Mouse (Mus musculus) kidney, postnatal 0 days (tissue): ENCODE measurements at regions not wholly inside any gene's neighbourhood (a gene's known extent, or its start where the extent isn't known, plus 50 kb on each side); places are given as distances from the start of the nearest gene placed in this dataset.
A peak's percentile ranks its signal among the peaks of the same experiment; 100 is the strongest.

ENCODE experiments used
- ATAC-seq: fragments of 200-750 bp; cut with Nextera tagmentation; replicated peaks from 2 replicates; pipeline ENCODE4 v1.8.0; 2017; ENCODE audit warnings: low read depth, moderate number of reproducible peaks, moderate TSS enrichment, moderate library complexity; ENCODE audit not compliant: low FRiP score
- DNase-seq: peaks from one replicate; pipeline ENCODE4 v3.0.0-alpha.2; 2016; ENCODE audit warnings: low spot score
- H3K27ac ChIP-seq: fragments of 300-500 bp; sonication (generic); 2 replicates; pipeline ENCODE4 v1.5.1; 2014; ENCODE audit warnings: mild to moderate bottlenecking
- H3K27me3 ChIP-seq: fragments of 300-500 bp; sonication (generic); 2 replicates; pipeline ENCODE4 v1.6.1; 2014; ENCODE audit warnings: low read length, mixed read lengths; ENCODE audit not compliant: insufficient read depth
- H3K36me3 ChIP-seq: fragments of 300-500 bp; sonication (generic); 2 replicates; pipeline ENCODE4 v1.6.1; 2014; ENCODE audit warnings: low read length, mixed read lengths; ENCODE audit not compliant: insufficient read depth
- H3K4me1 ChIP-seq: fragments of 300-500 bp; sonication (generic); replicated peaks from 2 replicates; pipeline ENCODE4 v1.6.1; 2014; ENCODE audit warnings: antibody characterized with exemption, low read length, mixed read lengths; ENCODE audit not compliant: insufficient read depth
- H3K4me2 ChIP-seq: fragments of 300-500 bp; sonication (generic); 2 replicates; pipeline ENCODE4 v1.6.1; 2014; ENCODE audit warnings: mild to moderate bottlenecking, low read length, moderate library complexity, mixed read lengths
- H3K4me3 ChIP-seq: fragments of 300-500 bp; sonication (generic); replicated peaks from 2 replicates; pipeline ENCODE4 v1.5.1; 2014; ENCODE audit warnings: low read depth, low read length
- H3K9ac ChIP-seq: fragments of 300-500 bp; sonication (generic); 2 replicates; pipeline ENCODE4 v1.6.1; 2014; ENCODE audit warnings: low read depth, low read length
- H3K9me3 ChIP-seq: fragments of 300-500 bp; sonication (generic); replicated peaks from 2 replicates; pipeline ENCODE4 v1.6.1; 2016; ENCODE audit warnings: low read length, inconsistent platforms, mixed read lengths
- CTCF ChIP-seq: IDR thresholded peaks from 2 replicates; pipeline ENCODE4 v1.5.1; 2016; ENCODE audit warnings: antibody characterized with exemption, low read depth, mild to moderate bottlenecking, moderate library complexity
- WGBS: fragments of 180-500 bp; shearing (Covaris S2); extraction: QIAGEN DNeasy Blood & Tissue Kit; methylation state at CpG from one replicate; pipeline ENCODE4 v1.1.7; 2014; 5-methylcytosine and 5-hydroxymethylcytosine counted together

DNA sequence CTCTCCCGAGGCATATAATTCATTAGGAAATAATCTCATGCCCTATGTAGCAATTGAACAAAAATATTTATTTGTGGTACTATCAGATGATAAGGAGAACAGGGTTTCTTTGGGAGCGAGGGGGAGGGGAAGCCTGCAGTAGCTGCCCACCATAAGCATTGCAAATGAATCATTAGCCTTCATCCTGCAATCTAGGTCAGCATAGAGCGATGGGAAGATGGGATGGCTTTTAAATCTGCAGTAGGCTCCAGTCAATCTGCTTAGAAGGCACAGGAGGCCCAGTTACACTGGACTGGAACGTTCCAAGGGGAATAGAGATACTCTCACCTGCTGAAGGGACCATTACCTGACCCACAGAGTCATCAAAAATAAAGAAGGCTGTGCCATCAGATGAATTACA, 478.7 kb downstream of the Prss52 start:
- ATAC-seq (no peak), DNase-seq (no peak)
- Histone ChIP-seq H3K4me3 (no peak overlapping the region), H3K27me3 (peaks cover 41% of the 10 kb centered on the region), H3K4me1 (peaks cover 11% of the 10 kb centered on the region), H3K9ac (no peak overlapping the region), H3K9me3 (no peaks in the 10 kb centered on the region), H3K27ac (no peak overlapping the region), H3K36me3 (no peaks in the 10 kb centered on the region), H3K4me2 (no peak overlapping the region)
- 30% methylated on average over 4 of the region's 4 CpGs for WGBS
- TF ChIP-seq CTCF, result no peak

DNA sequence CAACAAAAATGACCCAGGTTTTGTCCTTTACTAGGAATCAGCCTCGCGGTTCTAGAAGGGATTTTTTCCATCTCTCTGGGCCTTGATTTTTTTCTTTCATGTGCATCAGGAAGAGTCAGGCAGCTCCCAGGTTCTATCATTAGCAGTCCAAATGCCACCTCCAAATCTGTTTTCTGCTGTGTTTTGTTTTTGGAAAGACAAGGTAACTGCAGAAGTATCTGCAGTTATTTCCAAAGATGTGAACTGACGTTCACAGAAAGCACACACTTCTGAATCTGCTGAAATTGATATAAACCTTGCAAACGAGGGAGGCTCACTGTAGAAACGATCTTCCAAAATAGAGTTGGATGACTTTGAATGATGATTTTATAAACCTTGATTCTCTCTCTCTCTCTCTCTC, 480.1 kb downstream of the Prss52 start:
- Histone ChIP-seq H3K4me1 (peaks cover 11% of the 10 kb centered on the region), H3K36me3 (no peaks in the 10 kb centered on the region), H3K9me3 (no peaks in the 10 kb centered on the region), H3K4me3 (no peak overlapping the region), H3K27ac (no peak overlapping the region), H3K27me3 (peaks cover 51% of the 10 kb centered on the region), H3K4me2 (no peak overlapping the region), H3K9ac (no peak overlapping the region)
- ATAC-seq (no peak), DNase-seq (no peak)
- 57% methylated on average over 5 of the region's 5 CpGs for WGBS
- TF ChIP-seq CTCF, result no peak

DNA sequence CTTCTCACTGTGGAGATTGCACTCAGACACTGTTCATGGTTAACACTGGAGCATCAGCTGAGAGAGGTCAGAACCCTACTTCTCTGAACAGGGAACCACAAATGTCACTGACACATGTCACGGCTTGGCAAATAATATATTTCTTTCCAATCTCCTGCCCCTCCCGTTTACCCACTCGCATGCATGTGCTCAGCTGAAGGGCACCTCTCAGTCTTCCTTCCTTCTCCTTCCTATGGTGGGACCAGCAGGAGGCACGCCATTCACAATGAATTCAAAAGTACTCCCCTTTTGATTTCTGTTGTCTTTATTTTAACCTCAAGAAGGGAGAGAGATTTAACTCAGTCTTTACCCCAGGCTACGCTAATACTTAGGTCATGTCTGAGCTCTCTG, 481.0 kb downstream of the Prss52 start:
- no peak for ATAC-seq
- 15% methylated on average over 5 of the region's 5 CpGs for WGBS
- no peak for TF ChIP-seq CTCF

DNA sequence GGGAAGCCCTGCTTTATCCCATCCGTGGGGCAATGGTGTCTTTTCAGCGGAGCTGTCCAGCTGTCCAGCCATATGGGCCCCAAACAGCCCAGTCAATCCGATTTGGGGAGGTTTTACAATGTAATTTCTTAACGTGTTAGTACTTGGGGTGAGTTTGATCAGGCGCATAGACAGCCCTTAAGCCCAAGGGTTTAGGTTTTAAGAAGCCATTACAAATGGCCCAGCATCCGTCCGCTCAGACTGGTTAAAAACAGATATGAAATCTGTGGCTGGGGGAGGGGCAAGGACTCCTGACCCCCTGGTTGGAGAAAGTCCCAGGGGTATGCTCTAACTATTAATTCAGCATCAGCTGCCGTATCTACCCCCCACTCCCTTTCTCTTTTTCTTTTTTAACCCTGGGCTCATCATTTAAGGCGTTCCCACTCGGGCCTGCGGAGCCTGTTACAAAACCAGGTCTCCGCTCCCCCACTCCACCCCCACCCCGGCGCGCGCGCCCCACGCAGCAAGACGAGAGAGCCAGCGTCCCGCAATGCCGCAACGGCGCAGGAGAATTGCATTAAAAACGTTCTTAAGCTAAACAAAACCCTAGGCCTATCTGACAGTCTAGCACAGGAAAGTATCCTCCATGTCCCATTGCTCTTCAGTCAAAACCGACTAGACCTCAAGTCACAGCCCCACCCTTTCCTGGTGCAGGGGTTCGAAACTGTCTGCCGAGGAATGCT, 481.5 kb downstream of the Prss52 start:
- no peaks in the 10 kb centered on the region for H3K36me3 ChIP-seq
- no peak overlapping the region for H3K4me2 ChIP-seq
- no peak for TF ChIP-seq CTCF
- ATAC-seq (no peak), DNase-seq (no peak)
- H3K27ac ChIP-seq, result no peak overlapping the region
- H3K9me3 ChIP-seq, result no peaks in the 10 kb centered on the region
- H3K27me3 ChIP-seq, result peaks cover 58% of the 10 kb centered on the region
- H3K4me3 ChIP-seq, result no peak overlapping the region
- WGBS, result 5% methylated on average over 28 of the region's 28 CpGs
- no peak overlapping the region for H3K9ac ChIP-seq
- H3K4me1 ChIP-seq, result peaks cover 21% of the 10 kb centered on the region

More for the DNA sequence above, 481.0 kb downstream of the Prss52 start:
- no peak for DNase-seq
- Histone ChIP-seq H3K4me2 (no peak overlapping the region), H3K27me3 (peaks cover 56% of the 10 kb centered on the region), H3K27ac (no peak overlapping the region), H3K4me1 (peaks cover 18% of the 10 kb centered on the region), H3K36me3 (no peaks in the 10 kb centered on the region), H3K9ac (no peak overlapping the region), H3K4me3 (no peak overlapping the region), H3K9me3 (no peaks in the 10 kb centered on the region)

DNA sequence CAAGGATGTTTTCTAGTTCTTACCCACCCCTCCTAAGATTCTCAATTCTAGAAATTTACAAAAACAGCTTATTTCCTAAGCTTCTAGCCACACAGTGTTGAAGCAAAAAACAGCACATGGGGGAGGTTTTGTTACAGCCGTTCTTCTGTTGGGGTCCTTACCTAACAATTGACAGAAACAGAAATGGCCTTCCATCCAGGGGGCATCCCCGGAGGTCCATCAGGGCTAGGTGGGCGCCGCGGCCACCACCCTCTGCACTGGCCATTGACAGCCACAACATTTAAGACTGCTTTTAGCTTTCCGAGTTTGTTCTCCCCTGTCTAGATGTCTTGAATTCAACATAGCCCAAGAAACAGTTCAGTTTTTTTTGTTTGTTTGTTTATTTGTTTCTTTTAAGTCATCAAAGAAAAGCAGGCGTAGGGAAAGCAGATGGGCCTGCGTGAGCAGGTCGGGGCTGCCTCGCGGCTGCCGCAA, 482.3 kb downstream of the Prss52 start:
- 5% methylated on average over 12 of the region's 12 CpGs for WGBS
- H3K9me3 ChIP-seq, result no peaks in the 10 kb centered on the region
- H3K9ac ChIP-seq, result no peak overlapping the region
- no peak for ATAC-seq
- H3K4me2 ChIP-seq, result peak overlapping the region; percentile 90
- peaks cover 21% of the 10 kb centered on the region for H3K4me1 ChIP-seq
- DNase-seq, result no peak
- peaks cover 66% of the 10 kb centered on the region for H3K27me3 ChIP-seq
- no peak overlapping the region for H3K27ac ChIP-seq
- no peak for TF ChIP-seq CTCF
- H3K4me3 ChIP-seq, result peak overlapping the region; percentile 43; the same call in 1 of the 2 replicates
- H3K36me3 ChIP-seq, result no peaks in the 10 kb centered on the region

DNA sequence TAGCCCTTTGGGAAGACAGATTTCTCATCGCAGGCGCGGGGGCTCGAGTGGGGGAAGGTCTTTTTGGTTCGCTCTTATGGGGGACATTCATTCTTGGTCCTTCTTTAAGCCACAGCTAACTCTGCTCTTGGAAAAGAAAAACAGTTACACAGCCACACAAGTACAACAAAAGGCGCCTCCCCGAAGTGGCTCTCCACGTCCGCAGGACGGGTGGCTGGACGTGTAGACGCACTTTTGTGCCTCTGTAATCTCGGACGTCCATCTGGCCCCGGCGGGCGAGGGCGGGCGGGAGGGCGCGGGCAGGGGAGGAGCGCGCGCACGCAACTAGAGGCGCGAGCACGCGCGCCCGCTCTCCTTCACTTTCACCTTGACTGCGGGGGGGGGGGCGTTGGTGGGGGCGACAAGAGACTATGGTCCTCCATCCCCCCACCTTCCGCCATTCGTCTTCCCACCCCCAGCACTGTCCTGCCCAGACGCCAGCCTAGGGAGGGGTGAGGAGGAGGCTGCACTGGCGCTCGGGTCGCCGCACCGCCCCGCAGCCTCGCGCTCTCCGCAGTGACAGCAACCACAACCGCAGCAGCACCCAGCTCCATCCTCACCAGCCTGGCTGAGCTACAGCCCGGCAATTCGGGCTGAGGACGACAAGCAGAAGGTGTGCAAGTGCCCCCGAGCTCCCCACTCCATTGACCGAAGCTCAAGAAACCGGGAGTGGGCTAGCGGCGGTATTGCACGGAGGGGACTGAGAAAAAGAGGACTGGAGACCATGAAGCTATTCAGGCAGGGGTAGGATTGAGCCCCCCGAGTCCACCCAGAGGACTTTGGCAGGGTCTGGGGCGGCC, 483.0 kb downstream of the Prss52 start:
- Histone ChIP-seq H3K9ac (no peak overlapping the region), H3K4me1 (peaks cover 21% of the 10 kb centered on the region), H3K27me3 (peaks cover 71% of the 10 kb centered on the region), H3K4me3 (peak overlapping the region; percentile 43), H3K4me2 (peak overlapping the region; percentile 90), H3K36me3 (no peaks in the 10 kb centered on the region), H3K27ac (no peak overlapping the region), H3K9me3 (no peaks in the 10 kb centered on the region)
- DNase-seq, result peak; percentile 4
- ATAC-seq, result no peak
- TF ChIP-seq CTCF, result no peak
- WGBS, result under 1% methylated on average over 57 of the region's 58 CpGs
